In the genomic region with DNA sequence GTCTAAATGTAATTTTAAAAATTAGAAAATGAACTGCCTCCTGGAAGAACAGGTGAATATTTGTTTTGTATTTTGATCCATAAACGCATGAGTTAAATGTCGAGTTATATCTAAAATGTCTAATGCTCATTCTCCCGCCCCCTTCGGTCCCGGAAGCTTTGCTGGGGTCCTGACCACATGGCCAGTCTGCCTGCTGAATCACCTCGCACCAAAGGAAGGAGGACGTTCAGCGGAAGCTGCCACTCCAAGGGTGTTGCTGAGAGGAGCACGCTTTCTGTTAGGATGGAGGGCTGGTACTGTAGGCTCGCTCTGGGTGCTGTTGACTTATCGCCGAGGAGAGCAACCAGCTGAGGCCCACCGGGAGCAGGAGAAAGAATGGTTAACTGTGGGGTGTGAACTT, we compare ENCODE assay signal across 16 mouse cellular contexts.
"Had no signal": no experiment of that assay in that cellular context is flagged by ENCODE, and none has a peak within 500 bp of the region (broad histone marks: within the 10 kb centered on the region; RNA-seq: fewer than 3 reads in every experiment).

No protein-coding gene starts in this region.

- H3K4me2 ChIP-seq: liver, embryonic 15.5 days; lung, embryonic 15.5 days; midbrain, embryonic 11.5 days; midbrain, embryonic 13.5 days; midbrain, embryonic 15.5 days; neural tube, embryonic 12.5 days; stomach, embryonic 15.5 days had no signal

- H3K27me3 ChIP-seq: lung, embryonic 15.5 days; midbrain, embryonic 13.5 days; midbrain, embryonic 15.5 days; neural tube, embryonic 12.5 days; stomach, embryonic 15.5 days had no signal

- H3K4me3 ChIP-seq: liver, embryonic 15.5 days; lung, embryonic 15.5 days; megakaryocyte, embryonic 14.5 days; midbrain, embryonic 13.5 days; midbrain, embryonic 15.5 days; neural tube, embryonic 12.5 days; stomach, embryonic 15.5 days had no signal

- H3K4me1 ChIP-seq: liver, embryonic 15.5 days; lung, embryonic 15.5 days; midbrain, embryonic 13.5 days; midbrain, embryonic 15.5 days; neural tube, embryonic 12.5 days; stomach, embryonic 15.5 days had no signal

- H3K27ac ChIP-seq: liver, embryonic 15.5 days; lung, embryonic 15.5 days; macrophage; midbrain, embryonic 13.5 days; midbrain, embryonic 15.5 days; neural tube, embryonic 12.5 days; stomach, embryonic 15.5 days; stomach, postnatal 0 days had no signal

- DNase-seq: liver, postnatal 0 days; lung, adult 2 months; lung, postnatal 14 days; lung, postnatal 36 days; right cerebral cortex, postnatal 14 days had no signal

- ATAC-seq: liver, postnatal 0 days; lung, postnatal 0 days; midbrain, embryonic 13.5 days; midbrain, embryonic 15.5 days had no signal

- H3K9me3 ChIP-seq: liver, embryonic 15.5 days; lung, embryonic 15.5 days; megakaryocyte, embryonic 14.5 days; midbrain, embryonic 13.5 days; midbrain, embryonic 15.5 days; neural tube, embryonic 12.5 days; stomach, embryonic 15.5 days had no signal

- H3K36me3 ChIP-seq: liver, embryonic 15.5 days; lung, embryonic 15.5 days; midbrain, embryonic 13.5 days; midbrain, embryonic 15.5 days; neural tube, embryonic 12.5 days; stomach, embryonic 15.5 days had no signal

- H3K9ac ChIP-seq: liver, embryonic 15.5 days; liver, postnatal 0 days; lung, embryonic 15.5 days; midbrain, embryonic 13.5 days; midbrain, embryonic 15.5 days; neural tube, embryonic 12.5 days; stomach, embryonic 15.5 days had no signal
